Mouse (Mus musculus) hindbrain, embryonic 12.5 days (tissue): ENCODE measurements around the gene Ang6. TPM values are rescaled to one million over a fixed set of nuclear protein-coding genes. Genes with fewer than 3 reads are reported as not detected.
"Not testable (repeated sequence)": the region's sequence is repeated elsewhere in the genome, so short reads cannot be mapped to it uniquely, and the experiment has no call there.

Source experiments
- ATAC-seq: fragments of 200-750 bp; cut with Nextera tagmentation; 2 replicates; pipeline ENCODE4 v1.8.0; 2017; ENCODE audit warnings: moderate TSS enrichment; ENCODE audit not compliant: low FRiP score
- H3K27ac ChIP-seq: fragments of 300-500 bp; sonication (generic); 2 replicates; pipeline ENCODE4 v1.5.1; 2016; ENCODE audit warnings: mild to moderate bottlenecking
- H3K27me3 ChIP-seq: fragments of 300-500 bp; sonication (generic); 2 replicates; pipeline ENCODE4 v1.6.1; 2016; ENCODE audit warnings: mild to moderate bottlenecking
- H3K36me3 ChIP-seq: fragments of 300-500 bp; sonication (generic); 2 replicates; pipeline ENCODE4 v1.6.1; 2016; ENCODE audit warnings: mild to moderate bottlenecking
- H3K4me1 ChIP-seq: fragments of 300-500 bp; sonication (generic); 2 replicates; pipeline ENCODE4 v1.6.1; 2016
- H3K4me2 ChIP-seq: fragments of 300-500 bp; sonication (generic); replicated peaks from 2 replicates; pipeline ENCODE4 v1.6.1; 2016; ENCODE audit warnings: mild to moderate bottlenecking
- H3K4me3 ChIP-seq: fragments of 300-500 bp; sonication (generic); 2 replicates; pipeline ENCODE4 v1.5.1; 2016; ENCODE audit warnings: mild to moderate bottlenecking
- H3K9ac ChIP-seq: fragments of 300-500 bp; sonication (generic); 2 replicates; pipeline ENCODE4 v1.6.1; 2016; ENCODE audit warnings: mild to moderate bottlenecking, moderate library complexity
- H3K9me3 ChIP-seq: fragments of 300-500 bp; sonication (generic); replicated peaks from 2 replicates; pipeline ENCODE4 v1.6.1; 2016; ENCODE audit warnings: mild to moderate bottlenecking
- WGBS: fragments of 180-500 bp; shearing (Covaris S2); methylation state at CpG from one replicate; pipeline ENCODE4 v1.1.7; 2016; 5-methylcytosine and 5-hydroxymethylcytosine counted together
- polyA plus RNA-seq: library from polyadenylated mRNA; unstranded; fragments of >200 nt; fragmentation: Nextera tagmentation; extraction: Ambion mirVana; gene quantifications from 2 replicates; pipeline ENCODE4 v1.2.1, GENCODE M21; 2016

The Ang6 gene
- polyA plus RNA-seq, 1 experiment from 2014 or later, result not detected

GRCm38 (mm10) chr14:43953382-43953781 lies 48.7 kb downstream of the Ang6 start:
- H3K9me3 ChIP-seq, H3K36me3 ChIP-seq, ATAC-seq, H3K9ac ChIP-seq, H3K4me1 ChIP-seq, H3K27ac ChIP-seq, H3K4me3 ChIP-seq, H3K4me2 ChIP-seq, H3K27me3 ChIP-seq: not testable (repeated sequence)
- WGBS, result 50% methylated on average over 2 of the region's 2 CpGs

Other genes with a start within 250 kb of the Ang6 start
- gene Gm8180, start 217.5 kb downstream of the Ang6 start, polyA plus RNA-seq, result not detected in 2 replicates
- gene Ear1, start 126.8 kb downstream of the Ang6 start, polyA plus RNA-seq, result not detected in 2 replicates
- not detected in 2 replicates for gene Ear10, start 78.7 kb downstream of the Ang6 start, polyA plus RNA-seq
- 8.1 and 12.1 TPM in 2 replicates for gene Gm8113, start 76.9 kb downstream of the Ang6 start, polyA plus RNA-seq
- not detected in 2 replicates for gene Ang5, start 45.2 kb downstream of the Ang6 start, polyA plus RNA-seq
- not detected in 2 replicates for gene Ear2, start 100.4 kb upstream of the Ang6 start, polyA plus RNA-seq
- gene Gm3327, start 121.6 kb upstream of the Ang6 start, polyA plus RNA-seq, result not detected in 2 replicates
- gene Gm8212, start 195.4 kb upstream of the Ang6 start, polyA plus RNA-seq, result not detected in 2 replicates
- gene 4930503E14Rik, start 211.0 kb upstream of the Ang6 start, polyA plus RNA-seq, result not detected in 2 replicates